Mouse (Mus musculus) forebrain, embryonic 13.5 days (tissue): Measurements from ENCODE around the gene Mfsd9. TPM values are rescaled to one million over a fixed set of nuclear protein-coding genes. Genes with fewer than 3 reads are reported as not detected.

Source experiments
- ATAC-seq: fragments of 200-750 bp; cut with Nextera tagmentation; 2 replicates; pipeline ENCODE4 v1.8.0; 2017
- H3K27ac ChIP-seq: fragments of 300-500 bp; sonication (generic); 2 replicates; pipeline ENCODE4 v1.5.1; 2015; ENCODE audit warnings: inconsistent platforms, mild to moderate bottlenecking, moderate library complexity
- H3K27me3 ChIP-seq: fragments of 300-500 bp; sonication (generic); 2 replicates; pipeline ENCODE4 v1.6.1; 2015; ENCODE audit warnings: mild to moderate bottlenecking, inconsistent platforms
- H3K36me3 ChIP-seq: fragments of 300-500 bp; sonication (generic); 2 replicates; pipeline ENCODE4 v1.6.1; 2015; ENCODE audit warnings: mild to moderate bottlenecking, inconsistent platforms; ENCODE audit not compliant: poor library complexity, severe bottlenecking
- H3K4me1 ChIP-seq: fragments of 300-500 bp; sonication (generic); 2 replicates; pipeline ENCODE4 v1.6.1; 2015; ENCODE audit warnings: inconsistent platforms
- H3K4me2 ChIP-seq: fragments of 300-500 bp; sonication (generic); 2 replicates; pipeline ENCODE4 v1.6.1; 2015; ENCODE audit warnings: inconsistent platforms, mild to moderate bottlenecking, moderate library complexity
- H3K4me3 ChIP-seq: fragments of 300-500 bp; sonication (generic); 2 replicates; pipeline ENCODE4 v1.5.1; 2015; ENCODE audit warnings: mild to moderate bottlenecking, inconsistent platforms
- H3K9ac ChIP-seq: fragments of 300-500 bp; sonication (generic); 2 replicates; pipeline ENCODE4 v1.6.1; 2015; ENCODE audit warnings: mild to moderate bottlenecking, inconsistent platforms
- H3K9me3 ChIP-seq: fragments of 300-500 bp; sonication (generic); replicated peaks from 2 replicates; pipeline ENCODE4 v1.6.1; 2016; ENCODE audit warnings: inconsistent platforms
- WGBS: fragments of 180-500 bp; shearing (Covaris S2); methylation state at CpG from one replicate; pipeline ENCODE4 v1.1.7; 2015; 5-methylcytosine and 5-hydroxymethylcytosine counted together
- polyA plus RNA-seq: library from polyadenylated mRNA; unstranded; fragments of >200 nt; fragmentation: Nextera tagmentation; extraction: Ambion mirVana; gene quantifications from 2 replicates; pipeline ENCODE4 v1.2.1, GENCODE M21; 2015

Gene Mfsd9
- polyA plus RNA-seq, 1 experiment from 2014 or later, result 3.0 TPM

DNA sequence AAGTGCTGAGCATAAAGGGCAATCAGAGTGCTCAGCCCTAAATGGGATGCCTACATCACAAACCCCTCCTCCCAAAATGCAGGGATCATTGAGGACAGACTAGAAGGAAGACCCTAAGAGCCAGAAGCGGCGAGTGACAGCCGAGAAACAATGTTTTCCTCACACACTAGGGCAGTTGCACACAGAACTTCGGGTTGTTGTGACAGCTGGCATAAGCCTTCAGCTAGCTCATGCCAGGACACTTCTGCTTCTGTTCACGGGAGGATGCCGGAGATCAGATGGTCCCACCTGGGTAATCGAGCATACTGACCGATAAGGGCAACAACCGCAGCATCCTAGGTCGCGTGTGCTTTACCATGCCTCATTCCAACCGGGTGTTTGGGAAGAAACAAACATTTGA, 13.6 kb upstream of the Mfsd9 start:
- no peaks in the 10 kb centered on the region for H3K36me3 ChIP-seq
- no peaks in the 10 kb centered on the region for H3K9me3 ChIP-seq
- H3K4me1 ChIP-seq, result no peaks in the 10 kb centered on the region
- 90% methylated on average over 12 of the region's 12 CpGs for WGBS
- ATAC-seq, result no peak
- H3K27ac ChIP-seq, result no peak overlapping the region
- H3K27me3 ChIP-seq, result no peaks in the 10 kb centered on the region
- no peak overlapping the region; the same call in 1 of the 2 replicates for H3K9ac ChIP-seq
- no peak overlapping the region for H3K4me3 ChIP-seq
- no peak overlapping the region for H3K4me2 ChIP-seq

GRCm38 (mm10) chr1:40802759-40803158, 12.3 kb upstream of the Mfsd9 start:
- no peaks in the 10 kb centered on the region for H3K27me3 ChIP-seq
- no peak overlapping the region for H3K4me3 ChIP-seq
- H3K4me1 ChIP-seq, result no peaks in the 10 kb centered on the region
- H3K4me2 ChIP-seq, result no peak overlapping the region
- no peak overlapping the region for H3K27ac ChIP-seq
- ATAC-seq, result no peak
- no peak overlapping the region for H3K9ac ChIP-seq
- H3K36me3 ChIP-seq, result no peaks in the 10 kb centered on the region
- H3K9me3 ChIP-seq, result no peaks in the 10 kb centered on the region
- WGBS, result 22% methylated on average over 3 of the region's 3 CpGs

- no peaks in the 10 kb centered on the region for H3K36me3 ChIP-seq
- 93% methylated on average over 5 of the region's 5 CpGs for WGBS
- no peaks in the 10 kb centered on the region for H3K9me3 ChIP-seq
- H3K4me2 ChIP-seq, result no peak overlapping the region
- H3K27me3 ChIP-seq, result no peaks in the 10 kb centered on the region
- H3K4me3 ChIP-seq, result no peak overlapping the region
- H3K9ac ChIP-seq, result no peak overlapping the region
- no peaks in the 10 kb centered on the region for H3K4me1 ChIP-seq
- no peak overlapping the region for H3K27ac ChIP-seq
- no peak for ATAC-seq
Measured at GRCm38 (mm10) chr1:40800908-40801307, 10.4 kb upstream of the Mfsd9 start.

DNA sequence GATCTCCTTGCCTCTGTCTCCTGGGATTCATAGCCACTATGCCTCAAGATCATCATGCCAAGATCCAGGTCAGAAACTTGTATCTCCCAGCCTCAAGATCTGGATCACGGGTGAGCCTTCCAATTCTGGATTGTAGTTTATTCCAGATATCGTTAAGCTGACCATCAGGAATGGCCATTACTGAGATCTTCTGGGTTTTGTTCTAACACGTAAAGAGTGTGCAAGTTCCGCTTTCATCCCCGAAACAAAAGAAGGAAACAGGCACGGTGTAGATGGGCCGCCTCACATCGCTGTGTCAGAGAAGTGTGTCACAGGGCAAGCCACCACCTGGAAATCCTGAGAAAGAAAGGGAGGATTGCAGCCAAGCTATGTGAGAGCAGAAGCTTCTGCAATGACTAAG, 8.6 kb upstream of the Mfsd9 start:
- 92% methylated on average over 8 of the region's 8 CpGs for WGBS
- Histone ChIP-seq H3K36me3 (no peaks in the 10 kb centered on the region), H3K4me2 (no peak overlapping the region), H3K27ac (no peak overlapping the region), H3K4me3 (no peak overlapping the region), H3K4me1 (no peaks in the 10 kb centered on the region), H3K9me3 (no peaks in the 10 kb centered on the region), H3K27me3 (no peaks in the 10 kb centered on the region), H3K9ac (no peak overlapping the region)
- no peak for ATAC-seq

GRCm38 (mm10) chr1:40797348-40797747, 6.9 kb upstream of the Mfsd9 start:
- peak; percentile 41; the same call in 1 of the 2 replicates for ATAC-seq
- WGBS, result 10% methylated on average over 5 of the region's 5 CpGs
- Histone ChIP-seq H3K4me2 (no peak overlapping the region), H3K36me3 (no peaks in the 10 kb centered on the region), H3K9me3 (no peaks in the 10 kb centered on the region), H3K27me3 (no peaks in the 10 kb centered on the region), H3K4me1 (no peaks in the 10 kb centered on the region), H3K27ac (no peak overlapping the region), H3K9ac (no peak overlapping the region), H3K4me3 (no peak overlapping the region)

- no peak overlapping the region for H3K4me3 ChIP-seq
- H3K4me2 ChIP-seq, result no peak overlapping the region
- H3K36me3 ChIP-seq, result no peaks in the 10 kb centered on the region
- H3K27ac ChIP-seq, result no peak overlapping the region
- no peak overlapping the region for H3K9ac ChIP-seq
- 0 out of 2 replicates have a peak, but pooled peaks cover 4% of the 10 kb centered on the region for H3K4me1 ChIP-seq
- H3K9me3 ChIP-seq, result no peaks in the 10 kb centered on the region
- 93% methylated on average over 1 of the region's 1 CpGs for WGBS
- no peaks in the 10 kb centered on the region for H3K27me3 ChIP-seq
- ATAC-seq, result no peak
Measured at GRCm38 (mm10) chr1:40795508-40795907, 5.0 kb upstream of the Mfsd9 start.

DNA sequence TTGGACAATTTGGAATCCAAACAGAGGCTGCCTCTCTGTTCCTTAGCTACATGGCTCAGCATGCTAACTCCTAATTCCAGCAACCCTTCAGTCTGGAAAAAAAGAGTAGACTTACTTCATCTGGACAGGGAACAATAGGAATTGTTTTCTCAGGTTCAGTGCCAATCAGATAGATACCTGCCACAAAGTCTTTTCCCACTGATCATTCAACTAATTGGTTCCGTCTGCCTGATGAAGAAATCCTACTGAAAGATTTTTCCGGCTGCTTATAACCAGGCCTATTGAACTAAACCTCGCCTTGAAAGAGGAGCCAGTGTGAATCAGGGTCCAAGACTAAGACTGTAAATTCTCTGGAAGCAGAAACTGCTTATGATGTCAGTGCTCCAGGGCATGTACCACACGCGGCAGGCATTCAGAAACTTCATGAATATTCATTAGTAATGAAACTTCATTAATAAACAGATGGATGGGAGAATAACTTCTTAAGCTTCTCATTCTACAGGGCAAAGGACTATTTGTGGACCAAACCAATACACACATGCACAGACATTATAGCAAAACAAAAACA, 737 bp downstream of the Mfsd9 start:
- ATAC-seq, result peak; percentile 71
- peaks cover 18% of the 10 kb centered on the region for H3K4me1 ChIP-seq
- WGBS, result 9% methylated on average over 5 of the region's 5 CpGs
- H3K9ac ChIP-seq, result no peak overlapping the region; the same call in 1 of the 2 replicates
- no peaks in the 10 kb centered on the region for H3K36me3 ChIP-seq
- no peaks in the 10 kb centered on the region for H3K9me3 ChIP-seq
- H3K4me2 ChIP-seq, result peak overlapping the region; percentile 70
- H3K27me3 ChIP-seq, result no peaks in the 10 kb centered on the region
- H3K27ac ChIP-seq, result 0 out of 2 replicates have a peak overlapping the region, but pooled peaks have one; percentile 28
- H3K4me3 ChIP-seq, result peak overlapping the region; percentile 69

DNA sequence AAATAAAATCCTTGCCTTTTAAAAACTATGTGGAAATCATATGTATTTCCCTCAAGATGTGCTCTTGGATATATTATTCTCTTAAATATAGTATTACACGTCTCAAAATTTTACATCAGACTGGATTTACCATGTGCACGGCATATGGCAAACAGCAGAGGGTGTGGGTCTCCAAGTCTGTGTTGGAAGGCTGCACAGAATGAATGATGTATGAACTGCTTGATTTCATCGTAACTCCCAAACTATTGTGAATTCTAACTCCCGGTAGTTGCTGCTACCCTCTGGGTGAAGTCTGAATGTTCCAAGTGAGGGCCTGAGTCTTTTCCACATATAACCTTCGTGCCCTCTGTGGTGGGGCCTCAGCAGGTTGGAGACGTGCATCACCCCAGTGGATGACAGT, 1.5 kb downstream of the Mfsd9 start:
- H3K4me1 ChIP-seq, result peaks cover 18% of the 10 kb centered on the region
- no peaks in the 10 kb centered on the region for H3K9me3 ChIP-seq
- H3K4me2 ChIP-seq, result no peak overlapping the region
- no peak overlapping the region for H3K27ac ChIP-seq
- no peak; the same call in 1 of the 2 replicates for ATAC-seq
- no peaks in the 10 kb centered on the region for H3K27me3 ChIP-seq
- no peak overlapping the region for H3K4me3 ChIP-seq
- H3K9ac ChIP-seq, result no peak overlapping the region
- no peaks in the 10 kb centered on the region for H3K36me3 ChIP-seq
- WGBS, result 76% methylated on average over 6 of the region's 6 CpGs

DNA sequence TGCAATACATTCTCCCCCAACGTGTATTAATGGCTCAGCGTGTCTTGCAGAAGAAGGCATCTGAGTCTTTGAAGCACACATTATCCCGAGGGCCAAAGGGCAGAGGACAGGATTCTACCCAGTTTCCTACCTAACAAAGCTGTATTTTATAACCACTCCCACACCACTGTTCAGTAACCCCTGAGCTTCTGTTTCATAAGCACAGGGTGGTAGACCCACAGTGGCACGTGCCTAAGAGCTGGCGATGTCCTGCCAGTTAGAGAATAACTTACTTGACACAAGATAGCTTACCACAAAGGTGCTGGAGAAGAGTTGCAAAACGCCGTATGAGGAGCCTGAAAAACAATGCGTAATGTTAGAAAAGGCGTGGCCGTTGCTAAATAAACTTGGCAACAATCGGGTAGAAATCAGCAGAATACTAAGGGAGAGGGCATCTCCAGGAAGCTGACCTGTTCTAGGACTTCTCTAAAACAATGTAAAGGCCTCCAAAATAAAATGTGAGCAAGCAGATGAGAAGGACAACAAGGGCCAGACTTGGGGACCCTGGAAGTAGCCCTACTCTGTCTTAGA, 4.5 kb downstream of the Mfsd9 start:
- 87% methylated on average over 11 of the region's 11 CpGs for WGBS
- no peak overlapping the region for H3K4me2 ChIP-seq

GRCm38 (mm10) chr1:40784306-40784705, 6.2 kb downstream of the Mfsd9 start:
- peaks cover 1% of the 10 kb centered on the region for H3K9me3 ChIP-seq
- 91% methylated on average over 9 of the region's 9 CpGs for WGBS
- no peak overlapping the region for H3K27ac ChIP-seq
- no peaks in the 10 kb centered on the region for H3K27me3 ChIP-seq
- H3K4me3 ChIP-seq, result no peak overlapping the region
- peaks cover 4% of the 10 kb centered on the region for H3K4me1 ChIP-seq
- no peak overlapping the region for H3K9ac ChIP-seq
- peaks cover 12% of the 10 kb centered on the region for H3K36me3 ChIP-seq
- H3K4me2 ChIP-seq, result no peak overlapping the region
- no peak for ATAC-seq

More for the DNA sequence above, 4.5 kb downstream of the Mfsd9 start:
- Histone ChIP-seq H3K4me1 (peaks cover 16% of the 10 kb centered on the region), H3K36me3 (no peaks in the 10 kb centered on the region), H3K27ac (no peak overlapping the region), H3K9ac (no peak overlapping the region), H3K9me3 (no peaks in the 10 kb centered on the region), H3K4me3 (no peak overlapping the region), H3K27me3 (no peaks in the 10 kb centered on the region)
- no peak for ATAC-seq

GRCm38 (mm10) chr1:40783450-40783849, 7.0 kb downstream of the Mfsd9 start:
- ATAC-seq, result no peak
- 97% methylated on average over 7 of the region's 7 CpGs for WGBS
- Histone ChIP-seq H3K36me3 (peaks cover 21% of the 10 kb centered on the region), H3K9me3 (peaks cover 8% of the 10 kb centered on the region), H3K4me1 (no peaks in the 10 kb centered on the region), H3K9ac (no peak overlapping the region), H3K27me3 (no peaks in the 10 kb centered on the region), H3K27ac (no peak overlapping the region), H3K4me2 (no peak overlapping the region), H3K4me3 (no peak overlapping the region)

GRCm38 (mm10) chr1:40776763-40777162, 13.7 kb downstream of the Mfsd9 start:
- no peak overlapping the region for H3K27ac ChIP-seq
- no peaks in the 10 kb centered on the region for H3K27me3 ChIP-seq
- WGBS, result 93% methylated on average over 3 of the region's 3 CpGs
- H3K4me1 ChIP-seq, result no peaks in the 10 kb centered on the region
- H3K9ac ChIP-seq, result no peak overlapping the region
- no peak overlapping the region for H3K4me2 ChIP-seq
- peaks cover 9% of the 10 kb centered on the region for H3K9me3 ChIP-seq
- peaks cover 29% of the 10 kb centered on the region for H3K36me3 ChIP-seq
- H3K4me3 ChIP-seq, result no peak overlapping the region
- ATAC-seq, result no peak

DNA sequence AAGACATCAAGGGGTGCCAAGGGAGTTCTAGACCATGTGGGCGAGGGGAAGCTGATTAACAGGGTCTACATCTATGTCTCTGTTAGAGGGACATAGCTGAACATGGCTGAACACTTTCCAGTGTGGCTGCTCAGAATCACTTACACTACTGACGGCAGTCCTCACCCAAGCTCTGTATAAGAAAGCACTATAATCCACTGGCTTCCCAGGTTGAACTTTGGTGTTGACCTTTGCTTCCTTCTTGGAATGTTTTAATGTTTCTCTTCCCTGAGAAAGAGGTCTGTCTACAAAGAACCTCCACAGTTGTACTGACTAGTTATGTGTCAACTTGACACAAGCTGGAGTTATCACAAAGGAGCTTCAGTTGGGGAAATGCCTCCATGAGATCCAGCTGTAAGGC, 14.4 kb downstream of the Mfsd9 start:
- no peak overlapping the region for H3K27ac ChIP-seq
- no peak overlapping the region for H3K9ac ChIP-seq
- H3K36me3 ChIP-seq, result peaks cover 29% of the 10 kb centered on the region
- ATAC-seq, result no peak
- WGBS, result 72% methylated on average over 2 of the region's 2 CpGs
- H3K9me3 ChIP-seq, result peaks cover 9% of the 10 kb centered on the region
- no peak overlapping the region for H3K4me2 ChIP-seq
- no peak overlapping the region for H3K4me3 ChIP-seq
- H3K4me1 ChIP-seq, result no peaks in the 10 kb centered on the region
- H3K27me3 ChIP-seq, result no peaks in the 10 kb centered on the region
